31 mouse cellular contexts compared by ENCODE assay signal in genomic region chr19:54429062-54429461, GRCm38 (mm10).
DNase-seq lines count a peak whose midpoint lies in the region; ATAC-seq lines count a peak whose summit lies in the region.
"Had no signal": no experiment of that assay in that cellular context is flagged by ENCODE, and none has a peak within 500 bp of the region (broad histone marks: within the 10 kb centered on the region; RNA-seq: fewer than 3 reads in every experiment).

No protein-coding gene starts in this region.

- no peaks in the 10 kb centered on the region for H3K27me3 ChIP-seq in hindbrain, embryonic 11.5 days (ENCODE audit: control insufficient read depth, insufficient read depth, low read length)
- H3K27me3 ChIP-seq: embryonic facial prominence, embryonic 12.5 days; forebrain, embryonic 15.5 days; heart, embryonic 15.5 days; hindbrain, embryonic 15.5 days; intestine, embryonic 15.5 days; limb, embryonic 12.5 days; lung, embryonic 15.5 days; midbrain, embryonic 12.5 days; neural tube, embryonic 12.5 days had no signal

- H3K4me2 ChIP-seq in hindbrain, embryonic 11.5 days (replicated peaks; ENCODE audit: low read depth, low read length): no peak overlapping the region
- H3K4me2 ChIP-seq: embryonic facial prominence, embryonic 12.5 days; forebrain, embryonic 15.5 days; heart, embryonic 15.5 days; hindbrain, embryonic 15.5 days; intestine, embryonic 15.5 days; limb, embryonic 12.5 days; liver, embryonic 11.5 days; lung, embryonic 15.5 days; midbrain, embryonic 12.5 days; neural tube, embryonic 12.5 days had no signal

- H3K27ac ChIP-seq in hindbrain, embryonic 11.5 days (ENCODE audit: low read depth, low read length): no peak overlapping the region
- H3K27ac ChIP-seq: embryonic facial prominence, embryonic 12.5 days; forebrain, embryonic 10.5 days; forebrain, embryonic 15.5 days; heart, embryonic 10.5 days; heart, embryonic 15.5 days; hindbrain, embryonic 15.5 days; intestine, embryonic 15.5 days; limb, embryonic 12.5 days; lung, embryonic 15.5 days; midbrain, embryonic 12.5 days; neural tube, embryonic 12.5 days had no signal

- no peak overlapping the region for H3K9ac ChIP-seq in hindbrain, embryonic 11.5 days (ENCODE audit: low read depth, low read length)
- H3K9ac ChIP-seq: embryonic facial prominence, embryonic 12.5 days; forebrain, embryonic 15.5 days; heart, embryonic 15.5 days; hindbrain, embryonic 15.5 days; intestine, embryonic 15.5 days; limb, embryonic 12.5 days; lung, embryonic 15.5 days; midbrain, embryonic 12.5 days; neural tube, embryonic 12.5 days had no signal

- 47% methylated on average over 2 of the region's 2 CpGs for WGBS in hindbrain, embryonic 11.5 days

- H3K36me3 ChIP-seq in hindbrain, embryonic 11.5 days (ENCODE audit: control insufficient read depth, insufficient read depth, low read length): no peaks in the 10 kb centered on the region
- H3K36me3 ChIP-seq: embryonic facial prominence, embryonic 12.5 days; forebrain, embryonic 10.5 days; forebrain, embryonic 15.5 days; heart, embryonic 10.5 days; heart, embryonic 15.5 days; hindbrain, embryonic 15.5 days; intestine, embryonic 15.5 days; limb, embryonic 12.5 days; lung, embryonic 15.5 days; midbrain, embryonic 12.5 days; neural tube, embryonic 12.5 days had no signal

- H3K4me3 ChIP-seq in hindbrain, embryonic 11.5 days (ENCODE audit: low read depth, low read length): no peak overlapping the region
- H3K4me3 ChIP-seq: embryonic facial prominence, embryonic 12.5 days; forebrain, embryonic 10.5 days; forebrain, embryonic 15.5 days; heart, embryonic 10.5 days; heart, embryonic 15.5 days; hindbrain, embryonic 15.5 days; intestine, embryonic 15.5 days; limb, embryonic 12.5 days; lung, embryonic 15.5 days; midbrain, embryonic 12.5 days; myocyte; neural tube, embryonic 12.5 days had no signal

- intact Hi-C loops in heart, postnatal 36 days (cut with DNase I): no loop called here
- intact Hi-C loops in heart, postnatal 14 days (cut with DNase I): no loop called here

- H3K9me3 ChIP-seq in hindbrain, embryonic 11.5 days (ENCODE audit: control insufficient read depth, low read length): peaks cover 5% of the 10 kb centered on the region; the same call in 1 of the 2 replicates
- H3K9me3 ChIP-seq: forebrain, embryonic 15.5 days; heart, embryonic 15.5 days; intestine, embryonic 15.5 days; lung, embryonic 15.5 days had no signal

- ATAC-seq in hindbrain, embryonic 11.5 days (ENCODE audit: low FRiP score): no peak
- ATAC-seq: forebrain, embryonic 15.5 days; intestine, embryonic 15.5 days had no signal

- DNase-seq in heart, adult 11 months: peak; percentile 66
- no peak for DNase-seq in heart, postnatal 36 days
- DNase-seq in embryo, embryonic 11 days: peak; percentile 47
- peak; percentile 67 for DNase-seq in forelimb bud, embryonic 11.5 days (ENCODE audit: low read depth, low spot score)
- no peak for DNase-seq in c-Kit-positive CD71-positive TER-119-positive erythroid progenitor cells, embryonic 14.5 days (ENCODE audit: low spot score)
- no peak for DNase-seq in hindbrain, embryonic 11.5 days (ENCODE audit: low spot score)
- DNase-seq in heart, postnatal 14 days: no peak
- DNase-seq: adrenal gland, postnatal 14 days; cerebellum, adult 18-20 months; cerebellum, postnatal 25 days; heart, postnatal 4 days; kidney, adult 8-10 months; kidney, postnatal 14 days; layer of hippocampus, adult 9-11 months; lung, postnatal 36 days; right cerebral cortex, adult 18-20 months; spleen, adult 18-20 months; thymus, postnatal 25 days had no signal

- H3K4me1 ChIP-seq in hindbrain, embryonic 11.5 days (replicated peaks; ENCODE audit: control insufficient read depth, insufficient read depth, low read length): no peaks in the 10 kb centered on the region
- H3K4me1 ChIP-seq: forebrain, embryonic 10.5 days; forebrain, embryonic 15.5 days; heart, embryonic 10.5 days; heart, embryonic 15.5 days; hindbrain, embryonic 15.5 days; intestine, embryonic 15.5 days; lung, embryonic 15.5 days; midbrain, embryonic 12.5 days; neural tube, embryonic 12.5 days had no signal

Comparison
In these comparisons a context has a peak if more than half of its experiments do, and no peak if none do; other contexts are left out.
1. DNase-seq: peak in heart, adult 11 months (single experiment), embryo, embryonic 11 days (single experiment) and forelimb bud, embryonic 11.5 days (single experiment); none in heart, postnatal 36 days (0 of 2), c-Kit-positive CD71-positive TER-119-positive erythroid progenitor cells, embryonic 14.5 days (single experiment), hindbrain, embryonic 11.5 days (single experiment) and heart, postnatal 14 days (0 of 2).